Mouse (Mus musculus) forebrain, embryonic 16.5 days (tissue): ENCODE data around the gene Lrrn2. TPM values are rescaled to one million over a fixed set of nuclear protein-coding genes. Genes with fewer than 3 reads are reported as not detected.

Source experiments
- ATAC-seq: fragments of 200-750 bp; cut with Nextera tagmentation; 2 replicates; pipeline ENCODE4 v1.8.0; 2017; ENCODE audit warnings: mild to moderate bottlenecking, moderate library complexity
- H3K27ac ChIP-seq: fragments of 300-500 bp; sonication (generic); 2 replicates; pipeline ENCODE4 v1.5.1; 2014; ENCODE audit warnings: low read length, control low read depth
- H3K27me3 ChIP-seq: fragments of 300-500 bp; sonication (generic); replicated peaks from 2 replicates; pipeline ENCODE4 v1.6.1; 2014; ENCODE audit warnings: low read length; ENCODE audit not compliant: control insufficient read depth, insufficient read depth
- H3K36me3 ChIP-seq: fragments of 300-500 bp; sonication (generic); 2 replicates; pipeline ENCODE4 v1.6.1; 2014; ENCODE audit not compliant: control insufficient read depth, insufficient read depth
- H3K4me1 ChIP-seq: fragments of 300-500 bp; sonication (generic); replicated peaks from 2 replicates; pipeline ENCODE4 v1.6.1; 2014; ENCODE audit warnings: low read length; ENCODE audit not compliant: control insufficient read depth, insufficient read depth
- H3K4me2 ChIP-seq: fragments of 300-500 bp; sonication (generic); 2 replicates; pipeline ENCODE4 v1.6.1; 2014; ENCODE audit warnings: mild to moderate bottlenecking, low read length, control low read depth
- H3K4me3 ChIP-seq: fragments of 300-500 bp; sonication (generic); replicated peaks from 2 replicates; pipeline ENCODE4 v1.5.1; 2014; ENCODE audit warnings: mild to moderate bottlenecking, low read length, control low read depth
- H3K9ac ChIP-seq: fragments of 300-500 bp; sonication (generic); replicated peaks from 2 replicates; pipeline ENCODE4 v1.6.1; 2014; ENCODE audit warnings: low read depth, low read length, control low read depth
- H3K9me3 ChIP-seq: fragments of 300-500 bp; sonication (generic); 2 replicates; pipeline ENCODE4 v1.6.1; 2016; ENCODE audit warnings: low read length; ENCODE audit not compliant: control insufficient read depth
- WGBS: fragments of 180-500 bp; shearing (Covaris S2); extraction: QIAGEN DNeasy Blood & Tissue Kit; methylation state at CpG from one replicate; pipeline ENCODE4 v1.1.7; 2014; 5-methylcytosine and 5-hydroxymethylcytosine counted together
- polyA plus RNA-seq: library from polyadenylated mRNA; unstranded; fragments of >200 nt; fragmentation: Nextera tagmentation; extraction: Ambion mirVana; gene quantifications from 2 replicates; pipeline ENCODE4 v1.2.1, GENCODE M21; 2015

The Lrrn2 gene
- polyA plus RNA-seq, 1 experiment from 2014 or later, result 53.8 TPM

DNA sequence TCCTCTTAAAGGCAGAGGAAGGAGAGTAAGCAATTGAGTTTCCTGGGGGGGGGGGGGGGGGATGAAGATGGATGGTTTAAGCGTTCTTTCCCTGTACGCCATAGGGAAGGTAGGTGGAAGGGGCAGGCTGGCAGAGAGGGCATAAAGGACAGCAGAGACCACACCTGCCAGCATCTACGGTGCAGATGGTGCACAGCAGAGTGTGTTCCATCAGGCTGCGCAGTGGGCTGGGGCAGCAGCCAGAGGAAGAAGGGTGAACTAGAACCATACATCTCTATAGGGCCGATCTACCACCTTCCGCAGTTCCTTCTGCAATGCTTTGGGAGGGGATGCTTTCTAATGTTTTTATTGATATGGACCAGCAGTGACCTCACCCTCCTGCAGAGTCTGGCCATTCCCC, 19.0 kb downstream of the Lrrn2 start:
- Histone ChIP-seq H3K27ac (no peak overlapping the region), H3K4me3 (no peak overlapping the region), H3K4me1 (peaks cover 13% of the 10 kb centered on the region)

DNA sequence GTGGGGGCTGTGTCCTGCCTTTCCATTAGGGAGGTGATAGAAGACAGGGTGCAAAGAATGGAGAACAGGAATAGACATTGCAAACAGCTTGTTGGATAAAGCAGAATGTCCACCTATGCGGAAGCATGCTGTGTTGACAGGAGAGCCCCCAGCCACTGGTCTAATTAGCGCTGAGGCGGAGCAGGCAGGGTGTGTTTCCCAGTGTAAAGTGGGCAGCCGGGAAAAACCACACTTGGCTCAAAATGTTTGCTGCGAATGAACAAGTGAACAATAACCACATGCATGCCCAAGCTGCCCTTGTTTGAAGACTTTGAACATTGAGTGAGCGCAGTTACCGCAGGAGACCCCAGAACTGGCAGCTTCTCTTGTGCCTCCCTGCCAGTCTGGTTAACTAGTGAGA, 19.6 kb downstream of the Lrrn2 start:
- Histone ChIP-seq H3K4me2 (no peak overlapping the region), H3K9ac (no peak overlapping the region), H3K36me3 (no peaks in the 10 kb centered on the region), H3K4me3 (no peak overlapping the region), H3K9me3 (no peaks in the 10 kb centered on the region), H3K27me3 (no peaks in the 10 kb centered on the region), H3K4me1 (peaks cover 13% of the 10 kb centered on the region), H3K27ac (no peak overlapping the region)
- ATAC-seq, result no peak
- 36% methylated on average over 7 of the region's 7 CpGs for WGBS

More for the DNA sequence above, 19.0 kb downstream of the Lrrn2 start:
- no peaks in the 10 kb centered on the region for H3K9me3 ChIP-seq
- H3K27me3 ChIP-seq, result no peaks in the 10 kb centered on the region
- H3K4me2 ChIP-seq, result no peak overlapping the region
- H3K36me3 ChIP-seq, result no peaks in the 10 kb centered on the region
- H3K9ac ChIP-seq, result no peak overlapping the region
- no peak for ATAC-seq
- 90% methylated on average over 6 of the region's 6 CpGs for WGBS

DNA sequence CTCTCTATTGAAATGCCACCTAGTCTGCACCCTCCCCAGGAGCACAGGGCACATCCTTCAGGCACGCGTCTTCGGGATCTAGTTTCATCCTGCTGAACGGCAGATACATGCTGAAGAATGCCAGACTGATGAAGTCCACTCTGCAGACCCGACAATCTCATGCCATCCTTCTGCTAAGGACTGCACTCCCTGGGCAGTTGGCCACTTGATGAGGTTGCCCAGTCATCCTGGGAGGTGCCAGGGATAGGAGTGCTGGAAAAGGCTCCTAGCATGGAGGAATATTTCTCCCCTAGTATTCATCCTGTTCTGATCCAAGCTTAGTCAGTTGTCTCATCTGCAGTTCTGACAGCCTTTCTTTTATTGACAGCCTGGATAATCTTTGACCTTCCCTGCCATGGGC, 20.9 kb downstream of the Lrrn2 start:
- Histone ChIP-seq H3K27ac (no peak overlapping the region), H3K9me3 (no peaks in the 10 kb centered on the region), H3K4me2 (no peak overlapping the region), H3K36me3 (no peaks in the 10 kb centered on the region), H3K9ac (no peak overlapping the region), H3K27me3 (no peaks in the 10 kb centered on the region), H3K4me3 (no peak overlapping the region), H3K4me1 (peaks cover 13% of the 10 kb centered on the region)
- 77% methylated on average over 5 of the region's 5 CpGs for WGBS
- no peak for ATAC-seq

DNA sequence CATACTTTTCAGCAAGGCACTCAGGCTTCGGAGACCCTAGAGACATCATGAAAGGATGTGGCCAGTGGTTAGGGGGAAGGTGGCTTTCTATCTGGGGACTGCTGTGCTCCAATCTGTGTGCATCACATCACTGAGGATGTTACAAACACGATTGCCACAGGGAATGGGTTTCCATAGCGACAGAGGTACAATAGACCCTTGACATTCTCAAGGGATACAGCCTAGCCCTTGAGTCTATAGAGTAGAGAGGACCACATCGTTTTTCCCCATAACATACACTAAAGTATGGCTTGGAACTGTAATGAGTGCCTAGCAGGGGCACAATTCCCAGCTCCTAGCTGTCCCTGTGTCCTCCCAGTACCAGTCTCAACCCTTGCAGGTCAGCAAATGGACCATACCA, 23.4 kb downstream of the Lrrn2 start:
- no peak for ATAC-seq
- no peak overlapping the region for H3K9ac ChIP-seq
- H3K27ac ChIP-seq, result no peak overlapping the region
- 49% methylated on average over 4 of the region's 4 CpGs for WGBS
- H3K4me3 ChIP-seq, result no peak overlapping the region
- H3K36me3 ChIP-seq, result no peaks in the 10 kb centered on the region
- H3K4me1 ChIP-seq, result peaks cover 13% of the 10 kb centered on the region
- H3K9me3 ChIP-seq, result no peaks in the 10 kb centered on the region
- no peak overlapping the region for H3K4me2 ChIP-seq
- no peaks in the 10 kb centered on the region for H3K27me3 ChIP-seq

DNA sequence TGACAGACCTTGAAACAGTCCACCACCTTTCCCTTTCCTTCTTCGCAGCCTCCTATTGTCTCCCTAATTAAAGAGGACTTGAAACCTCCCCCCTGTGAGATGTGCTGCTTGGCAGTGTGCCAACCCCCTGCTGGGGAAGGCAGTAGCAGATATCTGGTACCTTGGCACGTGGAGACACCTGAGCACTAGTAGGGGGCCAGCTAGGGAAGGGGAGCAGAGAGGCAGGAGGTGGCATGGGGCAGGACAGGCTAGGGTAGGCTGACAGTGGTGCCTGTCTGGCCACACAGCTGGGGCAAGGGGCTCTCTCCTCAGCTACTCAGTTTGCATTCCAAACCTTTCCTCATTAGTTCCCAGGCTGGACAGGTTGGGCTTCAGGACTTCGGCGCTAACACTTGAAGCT, 29.0 kb downstream of the Lrrn2 start:
- Histone ChIP-seq H3K4me3 (no peak overlapping the region), H3K27ac (no peak overlapping the region), H3K4me2 (no peak overlapping the region), H3K4me1 (peaks cover 11% of the 10 kb centered on the region; the same call in 1 of the 2 replicates), H3K27me3 (no peaks in the 10 kb centered on the region), H3K9me3 (no peaks in the 10 kb centered on the region), H3K36me3 (0 out of 2 replicates have a peak, but pooled peaks cover 2% of the 10 kb centered on the region), H3K9ac (no peak overlapping the region)
- WGBS, result 59% methylated on average over 4 of the region's 4 CpGs
- ATAC-seq, result no peak

DNA sequence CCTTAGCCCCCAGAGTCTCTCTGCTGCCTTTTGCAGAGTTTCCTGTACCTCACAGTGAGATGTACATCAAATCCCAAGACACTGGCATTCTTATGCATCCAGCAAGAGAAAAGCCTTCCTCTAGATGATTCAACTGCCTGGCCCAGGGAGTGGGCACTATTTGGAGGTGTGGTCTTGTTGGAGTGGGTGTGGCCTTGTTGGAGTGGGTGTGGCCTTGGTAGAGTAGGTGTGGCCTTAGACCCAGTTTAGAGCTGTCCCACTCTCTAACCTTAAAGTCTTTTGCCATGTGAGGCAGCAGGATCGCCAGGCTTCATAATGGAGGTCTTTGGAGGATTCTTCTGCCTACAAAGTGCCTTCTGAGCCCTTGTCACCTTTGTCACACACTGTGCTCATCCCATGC, 29.9 kb downstream of the Lrrn2 start:
- Histone ChIP-seq H3K36me3 (0 out of 2 replicates have a peak, but pooled peaks cover 2% of the 10 kb centered on the region), H3K27me3 (no peaks in the 10 kb centered on the region), H3K9ac (no peak overlapping the region), H3K4me2 (no peak overlapping the region), H3K4me1 (peaks cover 11% of the 10 kb centered on the region; the same call in 1 of the 2 replicates), H3K9me3 (no peaks in the 10 kb centered on the region), H3K4me3 (no peak overlapping the region), H3K27ac (no peak overlapping the region)
- 80% methylated on average over 1 of the region's 1 CpGs for WGBS
- no peak for ATAC-seq

DNA sequence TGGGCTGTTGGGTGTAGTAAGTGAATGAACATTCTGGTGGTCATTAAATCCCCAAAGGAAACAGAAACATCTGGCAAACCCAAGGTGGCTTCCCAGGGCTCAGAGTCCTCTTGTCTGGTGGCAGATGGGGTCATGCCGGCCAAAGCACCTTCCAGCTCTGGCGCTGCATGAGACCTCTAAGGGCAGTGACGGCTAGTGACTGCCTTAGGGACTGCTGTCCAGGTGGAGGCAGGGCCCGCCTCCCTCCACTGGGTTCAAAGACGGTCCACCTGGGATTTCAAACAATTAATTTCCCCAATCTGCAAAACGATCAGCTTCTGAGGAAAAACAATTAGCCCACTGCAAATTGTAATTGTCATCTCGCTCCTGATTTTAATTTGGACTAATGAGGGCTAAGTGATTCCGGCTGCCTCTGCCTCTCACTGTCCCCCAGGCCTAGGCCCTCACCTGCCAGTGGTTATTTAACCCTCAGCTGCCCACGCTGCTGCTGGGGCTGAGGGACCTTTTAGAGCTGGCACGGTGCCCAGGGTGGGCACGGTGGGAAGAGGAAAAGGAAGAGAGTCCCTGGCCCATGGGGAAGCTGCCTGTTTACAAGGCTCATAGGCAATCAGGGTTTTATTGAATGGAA, 30.5 kb downstream of the Lrrn2 start:
- WGBS, result 36% methylated on average over 11 of the region's 11 CpGs
- H3K9me3 ChIP-seq, result no peaks in the 10 kb centered on the region
- H3K9ac ChIP-seq, result no peak overlapping the region
- 0 out of 2 replicates have a peak, but pooled peaks cover 2% of the 10 kb centered on the region for H3K36me3 ChIP-seq
- no peak overlapping the region for H3K4me3 ChIP-seq
- ATAC-seq, result no peak
- peaks cover 11% of the 10 kb centered on the region; the same call in 1 of the 2 replicates for H3K4me1 ChIP-seq
- no peak overlapping the region for H3K4me2 ChIP-seq
- H3K27ac ChIP-seq, result no peak overlapping the region
- H3K27me3 ChIP-seq, result no peaks in the 10 kb centered on the region

DNA sequence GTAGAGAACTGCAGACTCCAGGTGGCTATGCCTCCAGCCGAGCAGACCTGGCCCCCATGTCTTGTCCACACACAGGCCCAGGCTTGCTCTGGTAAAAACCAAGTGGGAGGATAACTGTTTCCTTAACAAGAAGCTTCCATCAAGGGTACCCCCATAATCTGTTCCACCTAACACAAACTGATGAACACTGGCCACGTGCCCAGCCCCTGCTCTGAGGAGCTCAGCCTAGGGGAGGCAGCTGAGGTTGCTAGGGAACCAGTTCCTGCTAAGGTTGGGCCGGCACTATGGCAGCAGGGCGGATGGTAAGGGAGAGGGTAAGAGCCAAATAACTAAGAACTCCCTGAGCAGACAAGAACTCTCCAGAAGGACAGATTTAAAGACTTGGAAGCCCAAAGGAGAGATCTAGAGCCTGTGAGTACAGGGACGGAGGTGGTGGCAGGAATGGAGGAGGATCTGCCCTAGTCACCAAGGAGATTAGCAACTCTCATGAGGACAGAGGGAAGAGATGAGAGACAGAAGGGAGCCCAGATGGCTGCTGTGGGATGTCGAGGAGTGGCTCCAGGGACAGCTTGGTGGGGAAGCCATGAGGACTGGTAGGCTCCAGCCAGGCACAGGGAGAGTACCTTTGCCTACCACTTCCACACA, 35.9 kb downstream of the Lrrn2 start:
- 33% methylated on average over 6 of the region's 6 CpGs for whole genome bisulfite sequencing
- ATAC-seq, result peak; percentile 62
- H3K4me3 ChIP-seq, result no peak overlapping the region
- no peak overlapping the region for H3K4me2 ChIP-seq
- peaks cover 31% of the 10 kb centered on the region for H3K4me1 ChIP-seq
- H3K27me3 ChIP-seq, result no peaks in the 10 kb centered on the region
- 0 out of 2 replicates have a peak, but pooled peaks cover 2% of the 10 kb centered on the region for H3K36me3 ChIP-seq
- no peak overlapping the region for H3K9ac ChIP-seq
- H3K27ac ChIP-seq, result peak overlapping the region; percentile 32; the same call in 1 of the 2 replicates
- H3K9me3 ChIP-seq, result no peaks in the 10 kb centered on the region

DNA sequence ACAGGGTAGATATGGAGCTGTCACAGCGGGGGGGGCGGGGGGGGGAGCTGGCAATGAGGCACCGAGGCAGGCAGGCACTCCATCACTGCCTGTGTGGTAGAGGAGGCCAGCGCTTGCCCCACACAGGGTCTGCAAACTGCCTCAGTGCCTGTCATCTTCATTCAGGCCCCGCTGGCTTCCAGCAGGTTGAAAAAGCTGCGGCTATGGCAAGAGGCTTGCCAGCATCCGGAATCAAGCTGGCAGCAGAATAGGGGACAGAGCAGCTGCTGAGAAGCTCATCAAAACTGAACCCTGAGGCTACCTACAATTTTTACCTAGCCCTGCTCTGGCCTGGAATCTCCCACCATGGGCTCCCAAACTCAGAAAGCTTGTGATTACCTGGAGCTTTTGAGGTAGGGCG, 37.5 kb downstream of the Lrrn2 start:
- Histone ChIP-seq H3K9me3 (no peaks in the 10 kb centered on the region), H3K9ac (no peak overlapping the region), H3K27ac (peak overlapping the region; percentile 43; the same call in 1 of the 2 replicates), H3K4me3 (no peak overlapping the region), H3K27me3 (no peaks in the 10 kb centered on the region), H3K4me1 (peaks cover 47% of the 10 kb centered on the region), H3K4me2 (no peak overlapping the region), H3K36me3 (0 out of 2 replicates have a peak, but pooled peaks cover 2% of the 10 kb centered on the region)
- 9% methylated on average over 8 of the region's 8 CpGs for WGBS
- ATAC-seq, result peak; percentile 16; the same call in 1 of the 2 replicates
